ENCODE assay signal across 8 mouse cellular contexts in the genomic region with DNA sequence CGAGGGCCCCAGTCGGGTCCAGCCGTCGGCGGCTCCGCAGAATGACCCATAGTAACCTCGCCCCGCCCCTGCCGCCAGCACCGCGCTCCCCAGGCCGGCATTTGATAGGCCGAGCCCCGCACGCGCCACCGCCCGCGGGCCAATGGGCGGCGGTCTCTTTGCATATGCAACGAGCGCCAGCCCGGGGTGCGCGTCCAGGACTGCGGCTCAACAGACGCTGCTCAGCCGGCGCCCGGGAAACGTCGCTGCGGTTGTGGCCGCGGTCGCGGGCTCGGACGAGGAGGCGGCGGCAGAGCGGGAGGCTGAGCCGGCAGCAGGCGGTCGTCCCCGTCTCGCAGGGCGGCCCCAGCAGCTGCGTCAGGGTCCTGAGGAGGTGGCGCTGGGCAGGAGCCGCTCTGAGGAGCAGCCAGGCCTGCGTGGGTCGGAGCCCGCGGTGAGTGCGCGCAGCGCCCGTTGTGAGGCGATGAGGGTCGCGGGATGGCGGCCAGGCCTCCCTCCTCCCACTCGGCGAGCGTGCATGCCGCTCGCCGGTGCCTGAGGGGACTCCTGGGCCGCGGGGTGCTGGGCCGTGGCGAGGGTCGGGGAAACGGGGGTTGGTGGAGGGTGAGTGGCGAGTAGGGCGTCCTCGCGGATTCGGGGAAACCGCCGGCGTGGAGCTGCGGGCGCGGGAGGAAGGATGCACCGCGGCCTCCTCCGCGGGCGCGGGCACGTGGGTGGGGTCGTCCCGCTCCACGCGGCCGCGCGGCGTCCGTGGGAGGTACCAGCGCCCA. TPM values are rescaled to one million over a fixed set of nuclear protein-coding genes. Genes with fewer than 3 reads are reported as not detected.
DNase-seq lines count a peak whose midpoint lies in the region; ATAC-seq and TF ChIP-seq lines count a peak whose summit lies in the region.

Gene Acsl3 (plus strand): TSS at position 155 of the 770 bp plus-strand sequence.
Gene Utp14b (plus strand): TSS at position 368 of the 770 bp plus-strand sequence.

- in situ Hi-C loops in CH12.LX (cut with MboI; ENCODE audit: low pct_ligation_motif_present, low pct_unique_long_range_greater_than_20kb, low sequenced_read_pairs) = no loop called here

- H3K36me3 ChIP-seq in CH12.LX (replicated peaks in 1 of 2; ENCODE audit: control insufficient read depth in 1 of 2, insufficient read depth in 1 of 2, low read length in 1 of 2) = peaks cover 0 to 3% of the 10 kb centered on the region in 2 experiments
- H3K36me3 ChIP-seq in forebrain, embryonic 10.5 days (replicated peaks) = no peaks in the 10 kb centered on the region
- H3K36me3 ChIP-seq in heart, embryonic 15.5 days = no peaks in the 10 kb centered on the region
- H3K36me3 ChIP-seq in liver, embryonic 13.5 days = no peaks in the 10 kb centered on the region
- no peaks in the 10 kb centered on the region for H3K36me3 ChIP-seq in stomach, embryonic 14.5 days (ENCODE audit: control insufficient read depth, insufficient read depth, low read length)

- no peak for TF ChIP-seq CTCF in CH12.LX (conservative IDR thresholded peaks at IDR 0.05 in 1 of 2, IDR thresholded peaks at IDR 0.05 in 1 of 2; ENCODE audit: low read depth in 2 of 2, low read length in 2 of 2)

- ATAC-seq in heart, embryonic 15.5 days (replicated peaks; ENCODE audit: insufficient number of reproducible peaks, insufficient read depth, low FRiP score, low read depth) = peak; percentile 99
- peak; percentile 100 for ATAC-seq in liver, embryonic 13.5 days (ENCODE audit: low read depth)
- peak; percentile 98 for ATAC-seq in stomach, embryonic 14.5 days (ENCODE audit: insufficient number of reproducible peaks, insufficient read depth, low FRiP score, low read depth)

- under 1% methylated on average over 104 of the region's 104 CpGs for WGBS in forebrain, embryonic 10.5 days
- WGBS in heart, embryonic 15.5 days = under 1% methylated on average over 99 of the region's 104 CpGs
- WGBS in liver, embryonic 13.5 days (ENCODE audit: insufficient replicate concordance) = under 1% methylated on average over 97 of the region's 104 CpGs
- WGBS in stomach, embryonic 14.5 days = under 1% methylated on average over 84 of the region's 104 CpGs

- peaks cover 3 to 30% of the 10 kb centered on the region in 2 experiments for H3K4me1 ChIP-seq in CH12.LX (ENCODE audit: control insufficient read depth in 1 of 2, insufficient read depth in 2 of 2)
- H3K4me1 ChIP-seq in forebrain, embryonic 10.5 days = peaks cover 53% of the 10 kb centered on the region
- H3K4me1 ChIP-seq in heart, embryonic 15.5 days (replicated peaks) = peaks cover 39% of the 10 kb centered on the region
- H3K4me1 ChIP-seq in liver, embryonic 13.5 days (replicated peaks) = peaks cover 47% of the 10 kb centered on the region
- peaks cover 20% of the 10 kb centered on the region for H3K4me1 ChIP-seq in stomach, embryonic 14.5 days (ENCODE audit: control insufficient read depth, insufficient read depth, low read length)

- H3K27ac ChIP-seq in CH12.LX (ENCODE audit: insufficient read depth, low read depth) = peak within 1 kb of the TSS; percentile 50
- peak within 1 kb of the TSS; percentile 99 for H3K27ac ChIP-seq in forebrain, embryonic 10.5 days
- H3K27ac ChIP-seq in heart, embryonic 15.5 days = peak within 1 kb of the TSS; percentile 90
- peak within 1 kb of the TSS; percentile 82 for H3K27ac ChIP-seq in liver, embryonic 13.5 days
- peak within 1 kb of the TSS; percentile 92 for H3K27ac ChIP-seq in stomach, embryonic 14.5 days (ENCODE audit: low read length)

- peak within 1 kb of the TSS; percentile 91 for H3K4me2 ChIP-seq in CH12.LX (ENCODE audit: insufficient read depth, low read depth, poor library complexity, severe bottlenecking)
- H3K4me2 ChIP-seq in heart, embryonic 15.5 days = peak within 1 kb of the TSS; percentile 78
- peak within 1 kb of the TSS; percentile 96 for H3K4me2 ChIP-seq in liver, embryonic 13.5 days
- H3K4me2 ChIP-seq in stomach, embryonic 14.5 days (replicated peaks; ENCODE audit: low read depth, low read length) = peak within 1 kb of the TSS; percentile 57

- no peaks in the 10 kb centered on the region for H3K27me3 ChIP-seq in CH12.LX (replicated peaks)
- H3K27me3 ChIP-seq in forebrain, embryonic 10.5 days (ENCODE audit: poor library complexity, severe bottlenecking) = no peaks in the 10 kb centered on the region
- no peaks in the 10 kb centered on the region for H3K27me3 ChIP-seq in heart, embryonic 15.5 days
- no peaks in the 10 kb centered on the region for H3K27me3 ChIP-seq in liver, embryonic 13.5 days
- no peaks in the 10 kb centered on the region for H3K27me3 ChIP-seq in stomach, embryonic 14.5 days (ENCODE audit: control insufficient read depth, insufficient read depth, low read length)

- H3K9ac ChIP-seq in CH12.LX (ENCODE audit: insufficient read depth, low read depth) = peak within 1 kb of the TSS; percentile 88
- H3K9ac ChIP-seq in heart, embryonic 15.5 days = peak within 1 kb of the TSS; percentile 96
- peak within 1 kb of the TSS; percentile 88 for H3K9ac ChIP-seq in liver, embryonic 13.5 days
- peak within 1 kb of the TSS; percentile 92 for H3K9ac ChIP-seq in stomach, embryonic 14.5 days (replicated peaks; ENCODE audit: low read depth, low read length)

- no peak for TF ChIP-seq EP300 in CH12.LX (IDR thresholded peaks at IDR 0.05; ENCODE audit: low read length)

- peak; percentile 87 for DNase-seq in CH12.LX (ENCODE audit: extremely low read depth)
- DNase-seq in c-Kit-positive CD71-negative TER-119-negative erythroid progenitor cells, embryonic 14.5 days (ENCODE audit: low read depth) = peak; percentile 82
- peak; percentile 96 for DNase-seq in forebrain, embryonic 10.5 days (ENCODE audit: extremely low spot score, low spot score)
- peak; percentile 98 for DNase-seq in kidney, postnatal 14 days
- DNase-seq in liver, embryonic 13.5 days = peak; percentile 95
- DNase-seq in natural killer cell, adult 2 months (ENCODE audit: low spot score in 2 of 2) = peak; percentile 90 to 92

- dilution Hi-C loops in CH12.LX (cut with MboI; ENCODE audit: extremely low pct_ligation_motif_present, extremely low pct_unique_long_range_greater_than_20kb, low sequenced_read_pairs) = no loop called here

- no peak for TF ChIP-seq RAD21 in CH12.LX (IDR thresholded peaks at IDR 0.05; ENCODE audit: low read depth, low read length)

- no peaks in the 10 kb centered on the region for H3K9me3 ChIP-seq in CH12.LX (replicated peaks; ENCODE audit: low read length)
- H3K9me3 ChIP-seq in forebrain, embryonic 10.5 days = no peaks in the 10 kb centered on the region
- H3K9me3 ChIP-seq in heart, embryonic 15.5 days (replicated peaks) = no peaks in the 10 kb centered on the region
- no peaks in the 10 kb centered on the region for H3K9me3 ChIP-seq in liver, embryonic 13.5 days (replicated peaks)
- H3K9me3 ChIP-seq in stomach, embryonic 14.5 days (ENCODE audit: control insufficient read depth, low read depth, low read length) = no peaks in the 10 kb centered on the region

- TF ChIP-seq POLR2A in CH12.LX (IDR thresholded peaks at IDR 0.05; ENCODE audit: low read depth, low read length) = peak; percentile 99

- peak within 1 kb of the TSS; percentile 91 to 100 (median 98) for H3K4me3 ChIP-seq in CH12.LX (replicated peaks in 1 of 3; ENCODE audit: low read depth in 2 of 3, low read length in 2 of 3, poor library complexity in 1 of 3)
- H3K4me3 ChIP-seq in forebrain, embryonic 10.5 days = peak within 1 kb of the TSS; percentile 96
- peak within 1 kb of the TSS; percentile 78 for H3K4me3 ChIP-seq in heart, embryonic 15.5 days
- peak within 1 kb of the TSS; percentile 89 for H3K4me3 ChIP-seq in liver, embryonic 13.5 days (replicated peaks)
- peak within 1 kb of the TSS; percentile 96 for H3K4me3 ChIP-seq in stomach, embryonic 14.5 days (ENCODE audit: low read depth, low read length)

- peaks cover 19% of the 10 kb centered on the region for H3K79me2 ChIP-seq in CH12.LX (replicated peaks; ENCODE audit: control insufficient read depth, extremely low read depth, insufficient read depth, poor library complexity, severe bottlenecking)

TF ChIP-seq in CH12.LX, 34 proteins besides CTCF, POLR2A, EP300 and RAD21 (continues in another document):
- TF ChIP-seq ZNF384 (IDR thresholded peaks at IDR 0.05; ENCODE audit: low read depth, low read length) (no peak), ZKSCAN1 (IDR thresholded peaks at IDR 0.05; ENCODE audit: borderline replicate concordance, low read depth, low read length) (no peak), MEF2A (IDR thresholded peaks at IDR 0.05; ENCODE audit: borderline replicate concordance, low read depth, low read length) (peak; percentile 40; the same call in 1 of the 2 replicates), ZMIZ1 (IDR thresholded peaks at IDR 0.05; ENCODE audit: low read depth, low read length) (peak; percentile 98), SIN3A (IDR thresholded peaks at IDR 0.05; ENCODE audit: low read length) (peak; percentile 90; the same call in 1 of the 2 replicates), PAX5 (IDR thresholded peaks at IDR 0.05; ENCODE audit: low read length) (no peak), HCFC1 (IDR thresholded peaks at IDR 0.05; ENCODE audit: low read depth, low read length) (0 out of 2 replicates have a peak, but pooled peaks have one; percentile 23), KAT2A (IDR thresholded peaks at IDR 0.05; ENCODE audit: insufficient replicate concordance, low read length) (0 out of 2 replicates have a peak, but pooled peaks have one; percentile 55), NRF1 (IDR thresholded peaks at IDR 0.05; ENCODE audit: low read depth, low read length) (peak; percentile 60), SMC3 (IDR thresholded peaks at IDR 0.05; ENCODE audit: low read depth, low read length) (no peak), USF1 (IDR thresholded peaks at IDR 0.05; ENCODE audit: low read depth, low read length) (peak; percentile 74)

RNA-seq across cellular contexts. Expression of gene Acsl3, which starts in this region (rescaled TPM):
- total RNA-seq in CH12.LX (2012; rRNA removed) (19.0 and 21.4 TPM in 2 replicates), CH12.LX (2014; rRNA removed) (55.4 and 57.5 TPM in 2 replicates)
- polyA plus RNA-seq in CH12.LX (2012; ENCODE audit: insufficient read length, low read depth) = 24.9 and 25.3 TPM in 2 replicates
- polyA plus RNA-seq in forebrain, embryonic 10.5 days (2016; fragmentation: Nextera tagmentation; extraction: Ambion mirVana) = 83.5 and 88.8 TPM in 2 replicates
- 72.2 and 75.6 TPM in 2 replicates for polyA plus RNA-seq in heart, embryonic 15.5 days (2015; fragmentation: Nextera tagmentation; extraction: Ambion mirVana)
- 18.8 and 26.6 TPM in 2 replicates for polyA plus RNA-seq in liver, embryonic 13.5 days (2015; fragmentation: Nextera tagmentation; extraction: Ambion mirVana)
- polyA plus RNA-seq in stomach, embryonic 14.5 days (2014; fragmentation: Nextera tagmentation; extraction: Ambion mirVana) = 80.6 and 85.9 TPM in 2 replicates

RNA-seq across cellular contexts. Expression of gene Utp14b, which starts in this region (rescaled TPM):
- total RNA-seq in CH12.LX (2012; rRNA removed) = 6.9 and 8.9 TPM in 2 replicates
- 11.4 and 13.0 TPM in 2 replicates for total RNA-seq in CH12.LX (2014; rRNA removed)
- polyA plus RNA-seq in CH12.LX (2012; ENCODE audit: insufficient read length, low read depth) = 10.4 and 11.0 TPM in 2 replicates
- polyA plus RNA-seq in forebrain, embryonic 10.5 days (2016; fragmentation: Nextera tagmentation; extraction: Ambion mirVana) = 4.0 and 4.1 TPM in 2 replicates
- polyA plus RNA-seq in heart, embryonic 15.5 days (2015; fragmentation: Nextera tagmentation; extraction: Ambion mirVana) = 1.8 and 2.1 TPM in 2 replicates
- polyA plus RNA-seq in liver, embryonic 13.5 days (2015; fragmentation: Nextera tagmentation; extraction: Ambion mirVana) = 0.68 and 0.95 TPM in 2 replicates
- 6.5 and 6.6 TPM in 2 replicates for polyA plus RNA-seq in stomach, embryonic 14.5 days (2014; fragmentation: Nextera tagmentation; extraction: Ambion mirVana)

Comparison
In these comparisons a context has a peak if more than half of its experiments do, and no peak if none do; other contexts are left out.
1. Peak in every context shown above with its lines: DNase-seq, ATAC-seq, H3K4me3 ChIP-seq and H3K27ac ChIP-seq.